Mouse (Mus musculus): ENCODE measurements at regions not wholly inside any gene's neighbourhood (a gene's known extent, or its start where the extent isn't known, plus 50 kb on each side); places are given as distances from the start of the nearest gene placed in this dataset.
"Not testable (repeated sequence)": the region's sequence is repeated elsewhere in the genome, so short reads cannot be mapped to it uniquely, and the experiment has no call there.

DNA sequence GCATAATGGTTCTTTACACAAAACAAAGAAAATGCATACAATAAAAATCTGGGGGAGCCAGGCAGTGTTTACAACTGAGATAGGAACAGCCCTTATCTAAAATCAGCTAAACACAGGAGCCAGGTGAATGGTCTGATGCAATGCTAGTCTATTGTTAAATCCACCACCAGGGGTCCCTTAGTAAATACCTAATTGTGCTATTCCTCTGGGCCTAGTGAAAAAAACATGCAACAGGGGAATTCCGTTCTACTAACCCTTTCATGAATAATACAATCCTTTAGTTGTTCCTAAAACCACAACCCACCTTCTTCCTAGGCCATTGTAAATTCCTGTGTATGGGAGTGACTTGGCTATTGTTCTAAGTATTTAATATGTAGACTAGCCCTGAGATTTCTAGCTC is 1486.2 kb downstream of the Zfp704 start:
- H3K27me3 ChIP-seq (ENCODE audit: control insufficient read depth, insufficient read depth, low read length); ATAC-seq (replicated peaks; ENCODE audit: insufficient number of reproducible peaks, low FRiP score, low TSS enrichment); H3K27ac ChIP-seq (ENCODE audit: low read depth, low read length); H3K36me3 ChIP-seq (ENCODE audit: control insufficient read depth, insufficient read depth, low read length); H3K9me3 ChIP-seq (replicated peaks; ENCODE audit: control insufficient read depth, low read length); H3K4me2 ChIP-seq; H3K9ac ChIP-seq (ENCODE audit: low read depth, low read length); H3K4me1 ChIP-seq (ENCODE audit: control insufficient read depth, insufficient read depth, low read length); H3K4me3 ChIP-seq (ENCODE audit: low read depth, low read length): not testable (repeated sequence)
- 56% methylated on average over 1 of the region's 1 CpGs for WGBS (ENCODE audit: insufficient replicate concordance)

DNA sequence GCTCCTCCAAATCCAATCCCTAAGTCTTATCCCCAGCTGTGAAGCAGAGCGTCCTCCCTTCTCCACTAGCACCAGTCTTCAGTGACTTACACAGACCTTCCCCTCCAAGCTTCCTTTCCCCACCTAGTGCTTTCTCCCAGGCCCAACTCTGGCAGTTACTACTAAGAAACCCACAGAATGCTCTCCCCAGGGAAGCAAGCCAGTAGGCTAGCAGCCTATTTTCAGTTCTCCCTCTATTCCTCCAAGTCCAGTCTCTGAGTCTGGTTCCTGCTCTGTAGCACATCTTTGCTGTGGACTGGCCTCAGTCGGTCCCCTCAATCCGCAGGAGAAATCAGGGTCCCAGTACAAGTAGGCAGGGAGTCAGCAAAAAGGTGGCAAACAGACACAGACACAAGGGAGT is 1486.7 kb downstream of the Zfp704 start:
- no peaks in the 10 kb centered on the region for H3K36me3 ChIP-seq (ENCODE audit: control insufficient read depth, insufficient read depth, low read length)
- H3K4me2 ChIP-seq, result no peak overlapping the region
- 49% methylated on average over 3 of the region's 3 CpGs for WGBS (ENCODE audit: insufficient replicate concordance)
- no peak overlapping the region for H3K4me3 ChIP-seq (ENCODE audit: low read depth, low read length)
- no peaks in the 10 kb centered on the region for H3K4me1 ChIP-seq (ENCODE audit: control insufficient read depth, insufficient read depth, low read length)
- no peak overlapping the region for H3K9ac ChIP-seq (ENCODE audit: low read depth, low read length)
- no peak overlapping the region for H3K27ac ChIP-seq (ENCODE audit: low read depth, low read length)
- ATAC-seq (replicated peaks; ENCODE audit: insufficient number of reproducible peaks, low FRiP score, low TSS enrichment), result no peak
- H3K9me3 ChIP-seq (replicated peaks; ENCODE audit: control insufficient read depth, low read length), result no peaks in the 10 kb centered on the region
- H3K27me3 ChIP-seq (ENCODE audit: control insufficient read depth, insufficient read depth, low read length), result no peaks in the 10 kb centered on the region

DNA sequence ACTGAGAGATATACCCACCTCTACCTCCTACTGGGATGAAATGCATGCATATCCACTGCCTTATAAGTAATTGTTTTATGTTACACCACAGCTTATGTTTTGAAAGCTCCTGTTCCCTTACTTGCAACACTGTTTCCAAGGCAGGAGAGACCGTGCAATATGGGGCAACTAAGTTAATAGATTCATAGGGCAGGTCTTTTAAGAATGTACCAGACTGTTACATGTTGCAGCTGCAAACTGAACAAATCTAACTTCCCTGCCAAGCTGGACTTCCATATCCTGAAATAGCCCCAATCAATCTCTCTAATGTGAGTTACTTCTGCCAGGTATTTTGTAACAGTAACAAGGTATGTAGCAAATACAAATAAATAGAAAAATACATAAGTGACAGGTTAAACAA is 1478.0 kb upstream of the 1700008P02Rik start:
- Histone ChIP-seq H3K9ac (ENCODE audit: low read depth, low read length) (no peak overlapping the region), H3K36me3 (ENCODE audit: control insufficient read depth, insufficient read depth, low read length) (no peaks in the 10 kb centered on the region), H3K27me3 (ENCODE audit: control insufficient read depth, insufficient read depth, low read length) (no peaks in the 10 kb centered on the region), H3K4me3 (ENCODE audit: low read depth, low read length) (no peak overlapping the region), H3K27ac (ENCODE audit: low read depth, low read length) (no peak overlapping the region), H3K9me3 (replicated peaks; ENCODE audit: control insufficient read depth, low read length) (no peaks in the 10 kb centered on the region), H3K4me2 (no peak overlapping the region), H3K4me1 (ENCODE audit: control insufficient read depth, insufficient read depth, low read length) (no peaks in the 10 kb centered on the region)
- 75% methylated on average over 1 of the region's 1 CpGs for WGBS (ENCODE audit: insufficient replicate concordance)
- ATAC-seq (replicated peaks; ENCODE audit: insufficient number of reproducible peaks, low FRiP score, low TSS enrichment), result no peak

DNA sequence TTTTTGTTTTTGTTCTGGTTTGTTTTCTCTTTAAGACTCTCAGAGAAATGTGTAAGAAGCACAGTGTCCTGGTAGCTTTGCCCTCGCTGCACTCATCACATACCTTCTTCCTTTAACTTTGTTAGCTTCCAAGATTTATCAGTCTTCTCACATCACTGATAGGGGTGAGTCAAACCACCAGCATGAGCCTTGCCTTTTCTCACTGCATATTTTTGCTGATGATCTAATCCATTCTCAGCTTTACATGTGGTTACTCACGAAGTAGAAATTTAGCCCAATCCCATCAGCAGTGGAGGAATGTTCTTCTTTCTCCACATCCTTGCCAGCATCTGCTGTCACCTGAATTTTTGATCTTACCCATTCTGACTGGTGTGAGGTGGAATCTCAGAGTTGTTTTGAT is 1464.5 kb upstream of the 1700008P02Rik start:
- H3K9me3 ChIP-seq (replicated peaks; ENCODE audit: control insufficient read depth, low read length), result no peaks in the 10 kb centered on the region
- no peaks in the 10 kb centered on the region for H3K36me3 ChIP-seq (ENCODE audit: control insufficient read depth, insufficient read depth, low read length)
- no peak overlapping the region for H3K9ac ChIP-seq (ENCODE audit: low read depth, low read length)
- H3K27ac ChIP-seq (ENCODE audit: low read depth, low read length), result no peak overlapping the region
- no peak overlapping the region for H3K4me3 ChIP-seq (ENCODE audit: low read depth, low read length)
- no peak overlapping the region for H3K4me2 ChIP-seq
- no peaks in the 10 kb centered on the region for H3K27me3 ChIP-seq (ENCODE audit: control insufficient read depth, insufficient read depth, low read length)
- ATAC-seq (replicated peaks; ENCODE audit: insufficient number of reproducible peaks, low FRiP score, low TSS enrichment), result no peak
- H3K4me1 ChIP-seq (ENCODE audit: control insufficient read depth, insufficient read depth, low read length), result no peaks in the 10 kb centered on the region
- WGBS (ENCODE audit: insufficient replicate concordance), result 55% methylated on average over 2 of the region's 2 CpGs

DNA sequence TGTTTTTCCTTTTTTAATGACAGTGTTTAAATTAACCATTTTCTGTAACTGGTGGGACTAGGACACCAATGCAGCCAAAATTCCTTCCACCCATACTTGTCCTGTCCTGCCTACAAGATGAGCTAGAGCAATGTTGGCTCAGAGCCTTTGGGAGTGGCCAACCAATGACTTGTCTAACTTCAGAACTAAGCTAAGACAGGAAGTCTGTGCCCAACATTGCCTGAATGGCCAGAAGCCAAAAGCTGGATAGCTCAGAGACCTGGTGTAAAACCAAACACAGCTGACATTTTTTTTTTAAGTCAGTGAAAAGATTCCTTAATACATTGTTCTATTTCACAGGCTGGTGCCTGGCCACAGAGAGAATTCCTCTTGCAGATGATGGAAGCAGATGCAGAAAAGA is 1433.5 kb upstream of the 1700008P02Rik start:
- Histone ChIP-seq H3K4me2 (no peak overlapping the region), H3K4me1 (ENCODE audit: control insufficient read depth, insufficient read depth, low read length) (no peaks in the 10 kb centered on the region), H3K9ac (ENCODE audit: low read depth, low read length) (no peak overlapping the region), H3K4me3 (ENCODE audit: low read depth, low read length) (no peak overlapping the region), H3K27ac (ENCODE audit: low read depth, low read length) (no peak overlapping the region), H3K36me3 (ENCODE audit: control insufficient read depth, insufficient read depth, low read length) (no peaks in the 10 kb centered on the region), H3K9me3 (replicated peaks; ENCODE audit: control insufficient read depth, low read length) (no peaks in the 10 kb centered on the region), H3K27me3 (ENCODE audit: control insufficient read depth, insufficient read depth, low read length) (no peaks in the 10 kb centered on the region)
- ATAC-seq (replicated peaks; ENCODE audit: insufficient number of reproducible peaks, low FRiP score, low TSS enrichment), result no peak

DNA sequence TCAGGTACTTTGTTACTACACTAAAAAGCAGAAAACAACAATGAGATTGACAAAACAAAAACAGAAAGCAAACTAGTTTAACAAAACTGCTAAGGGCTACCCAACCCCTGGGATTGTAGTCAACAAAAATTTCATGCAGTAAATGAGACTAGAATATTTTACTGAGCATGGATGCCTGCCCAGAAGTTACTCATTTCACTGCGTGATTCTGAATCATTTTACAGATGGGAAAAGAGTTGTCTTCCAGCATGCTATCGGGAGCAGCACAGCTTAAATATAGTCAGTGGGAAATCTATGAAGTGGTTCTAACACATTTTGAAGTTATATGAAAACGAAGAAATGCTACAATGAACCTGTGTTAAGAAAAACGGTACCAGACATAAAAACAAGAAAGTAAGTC is 1430.9 kb upstream of the 1700008P02Rik start:
- WGBS (ENCODE audit: insufficient replicate concordance), result 82% methylated on average over 4 of the region's 4 CpGs
- Histone ChIP-seq H3K9ac (ENCODE audit: low read depth, low read length) (no peak overlapping the region), H3K9me3 (replicated peaks; ENCODE audit: control insufficient read depth, low read length) (no peaks in the 10 kb centered on the region), H3K4me3 (ENCODE audit: low read depth, low read length) (no peak overlapping the region), H3K4me1 (ENCODE audit: control insufficient read depth, insufficient read depth, low read length) (no peaks in the 10 kb centered on the region), H3K27ac (ENCODE audit: low read depth, low read length) (no peak overlapping the region), H3K36me3 (ENCODE audit: control insufficient read depth, insufficient read depth, low read length) (no peaks in the 10 kb centered on the region), H3K27me3 (ENCODE audit: control insufficient read depth, insufficient read depth, low read length) (no peaks in the 10 kb centered on the region), H3K4me2 (no peak overlapping the region)
- no peak for ATAC-seq (replicated peaks; ENCODE audit: insufficient number of reproducible peaks, low FRiP score, low TSS enrichment)

DNA sequence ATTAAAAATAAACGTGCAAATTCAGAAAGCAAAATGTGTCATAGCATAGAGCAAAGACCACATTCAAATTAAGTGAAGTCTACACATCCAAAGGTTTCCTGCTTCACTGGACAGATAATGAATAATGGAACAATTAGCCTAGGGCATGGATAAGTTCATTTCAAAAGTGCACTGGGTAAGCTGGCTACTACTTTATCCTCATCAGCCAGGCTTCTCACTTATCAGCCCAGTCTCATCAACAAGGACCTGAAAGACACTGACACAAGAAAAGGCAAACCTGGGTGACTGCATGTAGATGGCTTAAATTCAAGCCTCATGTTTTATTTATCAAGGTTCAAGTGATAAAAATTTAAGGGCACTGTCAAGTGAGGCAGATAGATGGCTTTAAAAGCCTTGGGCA is 1429.5 kb upstream of the 1700008P02Rik start:
- ATAC-seq (replicated peaks; ENCODE audit: insufficient number of reproducible peaks, low FRiP score, low TSS enrichment), result no peak
- Histone ChIP-seq H3K27me3 (ENCODE audit: control insufficient read depth, insufficient read depth, low read length) (no peaks in the 10 kb centered on the region), H3K4me3 (ENCODE audit: low read depth, low read length) (no peak overlapping the region), H3K36me3 (ENCODE audit: control insufficient read depth, insufficient read depth, low read length) (no peaks in the 10 kb centered on the region), H3K9ac (ENCODE audit: low read depth, low read length) (no peak overlapping the region), H3K9me3 (replicated peaks; ENCODE audit: control insufficient read depth, low read length) (no peaks in the 10 kb centered on the region), H3K4me1 (ENCODE audit: control insufficient read depth, insufficient read depth, low read length) (no peaks in the 10 kb centered on the region), H3K27ac (ENCODE audit: low read depth, low read length) (no peak overlapping the region), H3K4me2 (no peak overlapping the region)
- WGBS (ENCODE audit: insufficient replicate concordance), result 69% methylated on average over 1 of the region's 1 CpGs

DNA sequence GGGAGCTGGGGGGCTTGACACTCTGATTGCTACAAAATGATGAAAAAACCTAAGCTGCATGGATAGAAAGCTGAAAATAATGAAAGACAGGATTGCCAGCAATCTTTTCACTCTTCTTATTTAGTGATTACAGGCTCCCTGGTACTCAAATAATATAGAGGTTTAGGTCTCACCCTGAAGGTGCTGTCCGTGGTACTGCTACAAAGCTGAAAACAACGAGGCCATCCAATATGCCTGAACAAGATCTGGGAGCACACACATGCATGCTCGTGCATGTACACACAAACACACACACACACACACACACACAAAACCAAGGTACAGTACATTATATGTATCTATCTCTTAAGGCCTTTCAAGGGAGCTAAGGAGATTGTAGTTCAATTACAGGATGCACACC is 1426.1 kb upstream of the 1700008P02Rik start:
- WGBS (ENCODE audit: insufficient replicate concordance), result 46% methylated on average over 3 of the region's 3 CpGs

DNA sequence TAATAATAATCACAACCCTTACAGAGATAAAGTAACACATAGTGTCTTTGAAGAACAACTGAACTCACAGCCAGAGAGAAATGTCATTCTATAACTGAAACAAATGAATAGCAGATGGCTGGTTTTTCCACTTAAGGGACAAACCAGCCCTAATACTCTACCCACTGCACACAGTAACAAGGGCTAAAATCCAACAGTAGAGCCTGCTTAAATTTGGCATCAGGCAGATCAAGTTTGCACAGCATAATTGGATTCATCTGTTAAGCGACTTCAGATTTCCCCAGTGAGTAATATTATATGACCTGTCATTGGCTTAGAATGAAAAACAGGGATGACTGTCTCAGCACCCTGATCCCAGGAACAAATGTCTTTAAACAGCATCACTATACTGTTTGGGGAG is 1416.5 kb upstream of the 1700008P02Rik start:
- H3K9me3 ChIP-seq (replicated peaks; ENCODE audit: control insufficient read depth, low read length), result no peaks in the 10 kb centered on the region
- H3K27me3 ChIP-seq (ENCODE audit: control insufficient read depth, insufficient read depth, low read length), result no peaks in the 10 kb centered on the region
- WGBS (ENCODE audit: insufficient replicate concordance), result 79% methylated on average over 1 of the region's 1 CpGs
- H3K4me1 ChIP-seq (ENCODE audit: control insufficient read depth, insufficient read depth, low read length), result no peaks in the 10 kb centered on the region
- H3K27ac ChIP-seq (ENCODE audit: low read depth, low read length), result no peak overlapping the region
- H3K4me2 ChIP-seq, result no peak overlapping the region
- no peak for ATAC-seq (replicated peaks; ENCODE audit: insufficient number of reproducible peaks, low FRiP score, low TSS enrichment)
- H3K36me3 ChIP-seq (ENCODE audit: control insufficient read depth, insufficient read depth, low read length), result no peaks in the 10 kb centered on the region
- H3K4me3 ChIP-seq (ENCODE audit: low read depth, low read length), result no peak overlapping the region
- H3K9ac ChIP-seq (ENCODE audit: low read depth, low read length), result no peak overlapping the region

More for the DNA sequence above, 1426.1 kb upstream of the 1700008P02Rik start:
- Histone ChIP-seq H3K4me1 (ENCODE audit: control insufficient read depth, insufficient read depth, low read length) (no peaks in the 10 kb centered on the region), H3K36me3 (ENCODE audit: control insufficient read depth, insufficient read depth, low read length) (no peaks in the 10 kb centered on the region), H3K27ac (ENCODE audit: low read depth, low read length) (no peak overlapping the region), H3K9ac (ENCODE audit: low read depth, low read length) (no peak overlapping the region), H3K4me2 (no peak overlapping the region), H3K27me3 (ENCODE audit: control insufficient read depth, insufficient read depth, low read length) (no peaks in the 10 kb centered on the region), H3K4me3 (ENCODE audit: low read depth, low read length) (no peak overlapping the region), H3K9me3 (replicated peaks; ENCODE audit: control insufficient read depth, low read length) (no peaks in the 10 kb centered on the region)
- ATAC-seq (replicated peaks; ENCODE audit: insufficient number of reproducible peaks, low FRiP score, low TSS enrichment), result no peak
